Mouse (Mus musculus) intestine, postnatal 0 days (tissue): Measurements from ENCODE around the gene Smco1. TPM values are rescaled to one million over a fixed set of nuclear protein-coding genes. Genes with fewer than 3 reads are reported as not detected.

Experiments
- ATAC-seq: fragments of 200-750 bp; cut with Nextera tagmentation; 2 replicates; pipeline ENCODE4 v1.8.0; 2017; ENCODE audit warnings: mild to moderate bottlenecking, moderate TSS enrichment, moderate library complexity
- H3K27ac ChIP-seq: fragments of 300-500 bp; sonication (generic); 2 replicates; pipeline ENCODE4 v1.5.1; 2014; ENCODE audit warnings: mild to moderate bottlenecking, low read depth, low read length, moderate library complexity
- H3K27me3 ChIP-seq: fragments of 300-500 bp; sonication (generic); replicated peaks from 2 replicates; pipeline ENCODE4 v1.6.1; 2014; ENCODE audit warnings: low read length, mixed read lengths; ENCODE audit not compliant: control insufficient read depth, insufficient read depth
- H3K36me3 ChIP-seq: fragments of 300-500 bp; sonication (generic); 2 replicates; pipeline ENCODE4 v1.6.1; 2014; ENCODE audit warnings: mild to moderate bottlenecking, moderate library complexity; ENCODE audit not compliant: control insufficient read depth, insufficient read depth
- H3K4me1 ChIP-seq: fragments of 300-500 bp; sonication (generic); replicated peaks from 2 replicates; pipeline ENCODE4 v1.6.1; 2014; ENCODE audit warnings: antibody characterized with exemption, low read length, mixed read lengths; ENCODE audit not compliant: control insufficient read depth, insufficient read depth
- H3K4me2 ChIP-seq: fragments of 300-500 bp; sonication (generic); replicated peaks from 2 replicates; pipeline ENCODE4 v1.6.1; 2014; ENCODE audit warnings: low read depth, mild to moderate bottlenecking, moderate library complexity
- H3K4me3 ChIP-seq: fragments of 300-500 bp; sonication (generic); 2 replicates; pipeline ENCODE4 v1.5.1; 2014; ENCODE audit warnings: low read depth, low read length
- H3K9ac ChIP-seq: fragments of 300-500 bp; sonication (generic); 2 replicates; pipeline ENCODE4 v1.6.1; 2014; ENCODE audit warnings: mild to moderate bottlenecking, low read depth, low read length
- H3K9me3 ChIP-seq: fragments of 300-500 bp; sonication (generic); 2 replicates; pipeline ENCODE4 v1.6.1; 2016; ENCODE audit warnings: mixed run types; ENCODE audit not compliant: control insufficient read depth
- CTCF ChIP-seq: sonication (generic); IDR thresholded peaks from 2 replicates; pipeline ENCODE4 v1.5.1; 2016; ENCODE audit warnings: low read depth, mild to moderate bottlenecking, control low read depth, antibody characterized with exemption, moderate library complexity
- WGBS: fragments of 180-500 bp; shearing (Covaris S2); extraction: QIAGEN DNeasy Blood & Tissue Kit; methylation state at CpG from one replicate; pipeline ENCODE4 v1.1.7; 2014; 5-methylcytosine and 5-hydroxymethylcytosine counted together
- microRNA counts: library from miRNA; unstranded; fragments of <30 nt; microRNA quantifications from one replicate; lab custom pipeline; 2016
- microRNA-seq: library from miRNA; unstranded; fragments of <30 nt; microRNA quantifications from one replicate; pipeline ENCODE4, GENCODE M21; 2016
- polyA plus RNA-seq: library from polyadenylated mRNA; unstranded; fragments of >200 nt; fragmentation: Nextera tagmentation; extraction: Ambion mirVana; gene quantifications from 2 replicates; pipeline ENCODE4 v1.2.1, GENCODE M21; 2015

Smco1 gene
- polyA plus RNA-seq, 1 experiment from 2014 or later = not detected

DNA sequence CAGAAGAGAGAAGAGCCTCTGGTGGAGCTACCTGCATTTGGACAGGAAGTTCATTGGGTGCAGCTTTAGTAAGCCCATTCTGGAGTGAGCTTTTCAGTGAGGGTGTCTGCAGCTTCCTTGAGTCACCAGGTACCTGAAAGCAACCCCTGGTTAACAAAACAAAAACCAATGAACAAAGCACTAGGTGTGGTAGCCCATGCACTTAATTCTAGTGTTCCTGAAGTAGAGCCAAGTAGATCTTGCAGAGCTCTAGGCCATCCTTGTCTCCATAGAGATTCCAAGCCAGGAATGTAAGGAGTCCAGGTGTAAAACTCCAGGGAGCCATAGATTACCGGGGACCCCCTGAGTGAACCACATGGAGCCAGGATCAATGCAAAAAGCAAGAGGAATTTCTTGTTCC is 31.8 kb downstream of the Smco1 start:
- no peak overlapping the region for H3K4me2 ChIP-seq
- WGBS = 67% methylated on average over 1 of the region's 1 CpGs
- no peak overlapping the region for H3K9ac ChIP-seq
- TF ChIP-seq CTCF = no peak
- H3K4me3 ChIP-seq = no peak overlapping the region
- no peaks in the 10 kb centered on the region for H3K27me3 ChIP-seq
- no peak for ATAC-seq
- H3K9me3 ChIP-seq = no peaks in the 10 kb centered on the region
- H3K36me3 ChIP-seq = peaks cover 26% of the 10 kb centered on the region; the same call in 1 of the 2 replicates
- H3K27ac ChIP-seq = no peak overlapping the region
- H3K4me1 ChIP-seq = no peaks in the 10 kb centered on the region

DNA sequence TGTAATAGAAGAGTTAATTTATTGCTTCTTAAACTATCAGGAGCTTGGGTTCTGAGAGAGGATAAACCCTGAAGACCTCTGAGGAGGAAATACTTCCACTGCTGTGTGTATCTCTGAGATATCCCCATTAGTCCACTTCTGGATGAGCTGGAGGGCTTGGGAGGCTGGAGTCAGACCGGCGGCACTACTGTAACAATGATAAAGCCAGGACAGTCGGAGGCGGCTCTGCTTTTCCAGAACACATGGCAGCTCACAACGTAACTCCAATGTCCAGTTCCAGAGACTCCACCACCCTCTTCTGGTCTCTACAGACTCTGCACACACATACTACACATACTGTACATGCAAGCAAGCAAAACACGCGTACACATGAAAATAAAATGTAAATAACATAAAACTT is 32.6 kb downstream of the Smco1 start:
- Histone ChIP-seq H3K36me3 (peaks cover 18% of the 10 kb centered on the region; the same call in 1 of the 2 replicates), H3K4me1 (no peaks in the 10 kb centered on the region), H3K27me3 (no peaks in the 10 kb centered on the region), H3K27ac (no peak overlapping the region), H3K4me2 (no peak overlapping the region), H3K9me3 (no peaks in the 10 kb centered on the region), H3K4me3 (no peak overlapping the region), H3K9ac (no peak overlapping the region)
- TF ChIP-seq CTCF = no peak
- 91% methylated on average over 7 of the region's 7 CpGs for WGBS
- ATAC-seq = no peak

GRCm38 (mm10) chr16:32311970-32312369 is 40.7 kb downstream of the Smco1 start:
- H3K4me3 ChIP-seq = no peak overlapping the region
- no peak overlapping the region for H3K27ac ChIP-seq
- no peak for ATAC-seq
- H3K4me1 ChIP-seq = no peaks in the 10 kb centered on the region
- WGBS = 81% methylated on average over 4 of the region's 4 CpGs
- H3K9me3 ChIP-seq = no peaks in the 10 kb centered on the region
- no peak overlapping the region for H3K4me2 ChIP-seq
- H3K9ac ChIP-seq = no peak overlapping the region
- H3K36me3 ChIP-seq = no peaks in the 10 kb centered on the region
- no peak for TF ChIP-seq CTCF
- no peaks in the 10 kb centered on the region for H3K27me3 ChIP-seq

DNA sequence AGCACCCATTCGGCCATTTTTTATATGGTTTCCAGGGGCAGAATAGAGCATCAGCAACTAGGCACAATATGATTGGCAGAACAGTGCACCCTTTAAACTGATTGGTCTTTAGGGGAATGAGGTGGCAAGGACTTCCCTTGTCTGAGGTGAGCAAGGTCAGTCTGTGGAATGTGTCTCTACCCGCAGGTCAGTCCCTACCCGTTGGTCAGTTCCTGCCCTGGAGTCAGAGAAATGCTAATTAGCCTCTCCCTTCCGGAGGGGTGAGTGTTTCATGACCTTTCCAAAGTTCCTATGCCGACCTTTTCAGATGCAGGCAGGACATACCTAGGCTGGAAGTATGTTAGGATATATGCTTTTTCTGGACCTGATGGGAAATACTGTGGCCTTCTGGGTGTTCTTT is 41.1 kb downstream of the Smco1 start:
- no peak for ATAC-seq
- no peak for TF ChIP-seq CTCF
- Histone ChIP-seq H3K4me2 (no peak overlapping the region), H3K4me1 (no peaks in the 10 kb centered on the region), H3K27ac (no peak overlapping the region), H3K4me3 (no peak overlapping the region), H3K9ac (no peak overlapping the region), H3K27me3 (no peaks in the 10 kb centered on the region), H3K36me3 (no peaks in the 10 kb centered on the region), H3K9me3 (no peaks in the 10 kb centered on the region)
- WGBS = 40% methylated on average over 5 of the region's 5 CpGs

- Histone ChIP-seq H3K4me3 (no peak overlapping the region), H3K4me2 (no peak overlapping the region), H3K27me3 (no peaks in the 10 kb centered on the region), H3K9ac (no peak overlapping the region), H3K4me1 (no peaks in the 10 kb centered on the region), H3K27ac (no peak overlapping the region), H3K9me3 (no peaks in the 10 kb centered on the region), H3K36me3 (no peaks in the 10 kb centered on the region)
- ATAC-seq = no peak
- no peak for TF ChIP-seq CTCF
- 71% methylated on average over 4 of the region's 4 CpGs for WGBS
Measured at GRCm38 (mm10) chr16:32312859-32313258, 41.6 kb downstream of the Smco1 start.

GRCm38 (mm10) chr16:32316601-32317000 is 45.3 kb downstream of the Smco1 start:
- H3K4me3 ChIP-seq = no peak overlapping the region
- H3K4me1 ChIP-seq = no peaks in the 10 kb centered on the region
- H3K9me3 ChIP-seq = no peaks in the 10 kb centered on the region
- H3K27me3 ChIP-seq = no peaks in the 10 kb centered on the region
- H3K4me2 ChIP-seq = no peak overlapping the region
- H3K27ac ChIP-seq = no peak overlapping the region
- ATAC-seq = no peak
- no peak for TF ChIP-seq CTCF
- 85% methylated on average over 2 of the region's 2 CpGs for WGBS
- H3K9ac ChIP-seq = no peak overlapping the region
- H3K36me3 ChIP-seq = no peaks in the 10 kb centered on the region

DNA sequence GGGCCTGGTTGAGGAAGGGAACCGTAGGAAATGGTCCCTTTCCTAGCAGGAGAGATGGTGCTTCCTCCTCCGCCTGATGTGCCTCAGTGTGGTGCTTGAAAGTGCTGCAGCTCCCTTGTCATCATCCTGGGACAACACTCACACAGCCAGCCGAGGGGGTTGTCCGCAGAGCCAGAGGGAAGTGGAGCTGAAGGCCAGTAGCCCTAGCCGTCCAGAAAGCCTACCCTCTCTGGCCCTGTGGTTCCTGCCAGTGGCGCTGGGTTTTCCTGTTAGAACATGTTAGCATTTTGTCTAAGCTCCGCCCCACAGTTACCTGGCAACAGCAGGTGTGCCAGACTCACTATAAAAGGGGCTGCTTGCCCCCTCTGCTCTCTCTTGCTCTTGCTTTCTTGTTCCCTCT is 52.7 kb downstream of the Smco1 start:
- 0 out of 2 replicates have a peak overlapping the region, but pooled peaks have one; percentile 21 for H3K4me2 ChIP-seq
- H3K36me3 ChIP-seq = no peaks in the 10 kb centered on the region
- no peak overlapping the region for H3K9ac ChIP-seq
- H3K4me1 ChIP-seq = no peaks in the 10 kb centered on the region
- H3K9me3 ChIP-seq = no peaks in the 10 kb centered on the region
- ATAC-seq = no peak
- H3K27me3 ChIP-seq = no peaks in the 10 kb centered on the region
- H3K4me3 ChIP-seq = no peak overlapping the region
- H3K27ac ChIP-seq = no peak overlapping the region
- TF ChIP-seq CTCF = no peak
- 19% methylated on average over 7 of the region's 7 CpGs for WGBS

MicroRNA genes within 50 kb of the gene (microRNA counts, 519-probe panel; counts per million panel counts)
- microRNA mmu-miR-1946a (lab: Ali Mortazavi, UCI) = not detected

Small RNA genes within 50 kb of the gene (microRNA-seq; reads per million reads assigned to microRNA genes)
- gene Mir1946a = not detected

Other genes with a start within 250 kb of the Smco1 start
- 23.4 and 25.6 TPM in 2 replicates for gene Pak2, start 192.1 kb upstream of the Smco1 start, polyA plus RNA-seq
- gene Pigx, start 171.7 kb upstream of the Smco1 start, polyA plus RNA-seq = 68.1 and 71.6 TPM in 2 replicates
- 22.3 and 23.0 TPM in 2 replicates for gene Cep19, start 171.7 kb upstream of the Smco1 start, polyA plus RNA-seq
- gene Nrros, start 105.9 kb upstream of the Smco1 start, polyA plus RNA-seq = 4.7 and 4.8 TPM in 2 replicates
- gene Bex6, start 91.6 kb upstream of the Smco1 start, polyA plus RNA-seq = 0.13 TPM in 1 of 2 replicates, not detected in the other
- gene Fbxo45, start 24.3 kb upstream of the Smco1 start, polyA plus RNA-seq = 4.9 and 5.1 TPM in 2 replicates
- 10.7 and 11.8 TPM in 2 replicates for gene Wdr53, start 24.2 kb upstream of the Smco1 start, polyA plus RNA-seq
- 11.9 and 14.2 TPM in 2 replicates for gene Rnf168, start 6.0 kb downstream of the Smco1 start, polyA plus RNA-seq
- 6.8 and 7.4 TPM in 2 replicates for gene Ubxn7, start 60.8 kb downstream of the Smco1 start, polyA plus RNA-seq
- not detected in 2 replicates for gene Tm4sf19, start 129.0 kb downstream of the Smco1 start, polyA plus RNA-seq
- 29.4 and 30.2 TPM in 2 replicates for gene Tctex1d2, start 148.2 kb downstream of the Smco1 start, polyA plus RNA-seq
- 114 and 120 TPM in 2 replicates for gene Pcyt1a, start 159.5 kb downstream of the Smco1 start, polyA plus RNA-seq
- 292 and 346 TPM in 2 replicates for gene Slc51a, start 216.4 kb downstream of the Smco1 start, polyA plus RNA-seq
- 3.8 and 4.7 TPM in 2 replicates for gene Zdhhc19, start 224.8 kb downstream of the Smco1 start, polyA plus RNA-seq